Mouse (Mus musculus) CH12.LX (cell line): ENCODE data around the gene Iba57. TPM values are rescaled to one million over a fixed set of nuclear protein-coding genes. Genes with fewer than 3 reads are reported as not detected.
"Not testable (repeated sequence)": the region's sequence is repeated elsewhere in the genome, so short reads cannot be mapped to it uniquely, and the experiment has no call there.

ENCODE experiments used
- DNase-seq: peaks from one replicate; pipeline ENCODE4 v3.0.0-alpha.2; 2013; ENCODE audit errors: extremely low read depth
- H3K27ac ChIP-seq: 2 replicates; pipeline ENCODE4 v1.5.1; 2012; ENCODE audit warnings: low read depth, mild to moderate bottlenecking, control low read depth, moderate library complexity; ENCODE audit not compliant: insufficient read depth
- H3K27me3 ChIP-seq: replicated peaks from 2 replicates; pipeline ENCODE3; 2012; ENCODE audit warnings: inconsistent platforms
- H3K36me3 ChIP-seq, 2 experiments: replicated peaks in 1 of 2; 2 replicates each; pipeline versions ENCODE3 to v1.6.1; 2012; ENCODE audit warnings: inconsistent platforms in 1 of 2, low read length in 1 of 2, mild to moderate bottlenecking in 1 of 2, mixed read lengths in 1 of 2, moderate library complexity in 1 of 2; ENCODE audit not compliant: control insufficient read depth in 1 of 2, insufficient read depth in 1 of 2
- H3K4me1 ChIP-seq, 2 experiments: 2 replicates each; pipeline ENCODE4 v1.6.1; 2012; ENCODE audit warnings: inconsistent platforms in 1 of 2, moderate library complexity in 1 of 2; ENCODE audit not compliant: insufficient read depth in 2 of 2, control insufficient read depth in 1 of 2
- H3K4me2 ChIP-seq: 2 replicates; pipeline ENCODE4 v1.6.1; 2012; ENCODE audit warnings: low read depth, mild to moderate bottlenecking, control low read depth; ENCODE audit not compliant: poor library complexity, insufficient read depth, severe bottlenecking
- H3K4me3 ChIP-seq, 3 experiments: fragments of 150-350 bp in 1 of 3; sonication (generic) in 1 of 3; replicated peaks in 1 of 3; 2 replicates each; pipeline versions ENCODE3 to v1.5.1; 2011 to 2012; ENCODE audit warnings: low read depth in 2 of 3, low read length in 2 of 3, mild to moderate bottlenecking in 2 of 3, moderate library complexity in 2 of 3, control low read depth in 1 of 3, improper control_type of control experiment in 1 of 3, inconsistent platforms in 1 of 3, mixed read lengths in 1 of 3; ENCODE audit not compliant: poor library complexity in 1 of 3
- H3K79me2 ChIP-seq: replicated peaks from 2 replicates; pipeline ENCODE4 v1.6.1; 2012; ENCODE audit warnings: mild to moderate bottlenecking, moderate library complexity; ENCODE audit not compliant: control insufficient read depth, poor library complexity, insufficient read depth, severe bottlenecking; ENCODE audit errors: extremely low read depth
- H3K9ac ChIP-seq: 2 replicates; pipeline ENCODE4 v1.6.1; 2012; ENCODE audit warnings: low read depth, mild to moderate bottlenecking, control low read depth, moderate library complexity; ENCODE audit not compliant: insufficient read depth
- H3K9me3 ChIP-seq: replicated peaks from 2 replicates; pipeline ENCODE3; 2012; ENCODE audit warnings: low read length, inconsistent platforms, mixed read lengths
- BHLHE40 ChIP-seq: IDR thresholded peaks from 2 replicates; pipeline ENCODE4 v1.6.1; 2011; ENCODE audit warnings: mild to moderate bottlenecking, low read depth, low read length, improper control_type of control experiment
- CHD1 ChIP-seq: IDR thresholded peaks from 2 replicates; pipeline ENCODE4 v1.6.1; 2012; ENCODE audit warnings: low read depth, low read length, improper control_type of control experiment, inconsistent platforms
- CHD2 ChIP-seq: IDR thresholded peaks from 2 replicates; pipeline ENCODE4 v1.6.1; 2011; ENCODE audit warnings: low read length, improper control_type of control experiment
- ELF1 ChIP-seq: IDR thresholded peaks from 2 replicates; pipeline ENCODE4 v1.6.1; 2014; ENCODE audit warnings: low read depth, mild to moderate bottlenecking, inconsistent platforms, low read length, improper control_type of control experiment
- ETS1 ChIP-seq: conservative IDR thresholded peaks from 2 replicates; pipeline ENCODE4 v1.6.1; 2012; ENCODE audit warnings: low read depth, mild to moderate bottlenecking, inconsistent platforms, low read length, improper control_type of control experiment, moderate library complexity
- GABPA ChIP-seq: IDR thresholded peaks from 2 replicates; pipeline ENCODE4 v1.6.1; 2012; ENCODE audit warnings: low read depth, low read length, improper control_type of control experiment, inconsistent platforms; ENCODE audit not compliant: insufficient replicate concordance
- KAT2A ChIP-seq: IDR thresholded peaks from 2 replicates; pipeline ENCODE4 v1.6.1; 2012; ENCODE audit warnings: low read length, improper control_type of control experiment, inconsistent platforms; ENCODE audit not compliant: insufficient replicate concordance
- MAZ ChIP-seq: IDR thresholded peaks from 2 replicates; pipeline ENCODE4 v1.6.1; 2012; ENCODE audit warnings: low read depth, mild to moderate bottlenecking, inconsistent platforms, low read length, improper control_type of control experiment, moderate library complexity
- MEF2A ChIP-seq: IDR thresholded peaks from 2 replicates; pipeline ENCODE4 v1.6.1; 2014; ENCODE audit warnings: low read depth, mild to moderate bottlenecking, inconsistent platforms, low read length, improper control_type of control experiment, borderline replicate concordance
- POLR2A ChIP-seq: IDR thresholded peaks from 2 replicates; pipeline ENCODE4 v1.6.1; 2011; ENCODE audit warnings: low read depth, mild to moderate bottlenecking, improper control_type of control experiment, low read length
- POLR2AphosphoS2 ChIP-seq: IDR thresholded peaks from 2 replicates; pipeline ENCODE4 v1.6.1; 2011; ENCODE audit warnings: low read depth, low read length, improper control_type of control experiment
- RAD21 ChIP-seq: IDR thresholded peaks from 2 replicates; pipeline ENCODE4 v1.6.1; 2011; ENCODE audit warnings: low read depth, mild to moderate bottlenecking, low read length, improper control_type of control experiment, moderate library complexity
- SIN3A ChIP-seq: IDR thresholded peaks from 2 replicates; pipeline ENCODE4 v1.6.1; 2012; ENCODE audit warnings: low read length, improper control_type of control experiment, inconsistent platforms
- SMC3 ChIP-seq: IDR thresholded peaks from 2 replicates; pipeline ENCODE4 v1.6.1; 2011; ENCODE audit warnings: low read depth, low read length, improper control_type of control experiment
- USF1 ChIP-seq: IDR thresholded peaks from 2 replicates; pipeline ENCODE4 v1.6.1; 2014; ENCODE audit warnings: low read depth, mild to moderate bottlenecking, inconsistent platforms, low read length, improper control_type of control experiment
- USF2 ChIP-seq: conservative IDR thresholded peaks from 2 replicates; pipeline ENCODE4 v1.6.1; 2011; ENCODE audit warnings: low read depth, low read length, improper control_type of control experiment
- ZKSCAN1 ChIP-seq: IDR thresholded peaks from 2 replicates; pipeline ENCODE4 v1.6.1; 2012; ENCODE audit warnings: low read depth, inconsistent platforms, low read length, improper control_type of control experiment, borderline replicate concordance
- dilution Hi-C: fragments of 300-500 bp; cut with MboI; formaldehyde crosslinking; loops from 2 replicates; pipeline ENCODE4 v1.14.3; 2020; ENCODE audit warnings: low sequenced_read_pairs; ENCODE audit not compliant: extremely low pct_unique_long_range_greater_than_20kb, extremely low pct_ligation_motif_present
- in situ Hi-C: fragments of 300-500 bp; cut with MboI; formaldehyde crosslinking; loops from 3 replicates; pipeline ENCODE4 v1.14.3; 2019; ENCODE audit warnings: low sequenced_read_pairs, low pct_ligation_motif_present, low pct_unique_long_range_greater_than_20kb, mixed read lengths
- polyA plus RNA-seq: library from polyadenylated mRNA; unstranded; fragments of >175 nt; gene quantifications from 2 replicates; pipeline ENCODE4 v1.2.1, GENCODE M21; 2012; ENCODE audit warnings: low read depth; ENCODE audit not compliant: insufficient read length
- total RNA-seq, 2 experiments: library from RNA; depleted of rRNA; stranded (reverse); fragments of 300-350 nt in 1 of 2; fragments of >200 nt in 1 of 2; gene quantifications; 2 replicates each; pipeline ENCODE4 v1.2.3; 2012 to 2014

Gene Iba57
- total and polyA plus RNA-seq, 3 experiments, result 4.0 to 7.5 (median 4.6) TPM

GRCm38 (mm10) chr11:59212892-59213494, 49.5 kb upstream of the Iba57 start:
- Histone ChIP-seq H3K9ac (no peak overlapping the region), H3K4me1 (peaks cover 5 to 62% of the 10 kb centered on the region in 2 experiments; a peak in 2 of 4 replicates), H3K4me2 (no peak overlapping the region)
- in situ Hi-C loops, result no loop called here
- TF ChIP-seq SIN3A (no peak), CHD2 (0 out of 2 replicates have a peak, but pooled peaks have one; percentile 10)
- TF ChIP-seq, all 38 proteins: peak for 1
- no peak overlapping the region for H3K27ac ChIP-seq
- H3K36me3 ChIP-seq, result peaks cover 57 to 83% of the 10 kb centered on the region in 2 experiments
- dilution Hi-C loops, result no loop called here
- DNase-seq, result no peak
- peaks cover 56% of the 10 kb centered on the region for H3K79me2 ChIP-seq
- H3K9me3 ChIP-seq, result no peaks in the 10 kb centered on the region
- no peaks in the 10 kb centered on the region for H3K27me3 ChIP-seq
- H3K4me3 ChIP-seq, result no peak overlapping the region

- H3K9ac ChIP-seq, H3K4me3 ChIP-seq, H3K27ac ChIP-seq, H3K27me3 ChIP-seq, H3K9me3 ChIP-seq, dilution Hi-C loops, H3K4me2 ChIP-seq, in situ Hi-C loops: not testable (repeated sequence)
- peak; percentile 40 for DNase-seq
- Histone ChIP-seq H3K4me1 (peaks cover 5 to 65% of the 10 kb centered on the region in 2 experiments; a peak in 2 of 4 replicates), H3K36me3 (peaks cover 52 to 79% of the 10 kb centered on the region in 2 experiments), H3K79me2 (peaks cover 50% of the 10 kb centered on the region)
Observed at GRCm38 (mm10) chr11:59212320-59212719, 48.8 kb upstream of the Iba57 start.

GRCm38 (mm10) chr11:59211561-59211960, 48.0 kb upstream of the Iba57 start:
- dilution Hi-C loops, H3K4me3 ChIP-seq, H3K27ac ChIP-seq, H3K9ac ChIP-seq, H3K4me2 ChIP-seq, in situ Hi-C loops, H3K9me3 ChIP-seq, DNase-seq, H3K27me3 ChIP-seq: not testable (repeated sequence)
- Histone ChIP-seq H3K4me1 (peaks cover 5 to 58% of the 10 kb centered on the region in 2 experiments; a peak in 2 of 4 replicates), H3K36me3 (peaks cover 53 to 79% of the 10 kb centered on the region in 2 experiments), H3K79me2 (peaks cover 42% of the 10 kb centered on the region)

- H3K9me3 ChIP-seq, result no peaks in the 10 kb centered on the region
- H3K27ac ChIP-seq, result no peak overlapping the region
- H3K36me3 ChIP-seq, result peaks cover 63 to 79% of the 10 kb centered on the region in 2 experiments
- dilution Hi-C loops (no loop called here), in situ Hi-C loops (no loop called here)
- H3K4me1 ChIP-seq, result peaks cover 5 to 56% of the 10 kb centered on the region in 2 experiments; a peak in 2 of 4 replicates
- H3K79me2 ChIP-seq, result peaks cover 28% of the 10 kb centered on the region
- no peak overlapping the region for H3K4me2 ChIP-seq
- H3K27me3 ChIP-seq, result no peaks in the 10 kb centered on the region
- no peak overlapping the region for H3K9ac ChIP-seq
- no peak for DNase-seq
- no peak for TF ChIP-seq POLR2AphosphoS2
- TF ChIP-seq RAD21, result no peak
- TF ChIP-seq USF1, result no peak
- no peak for TF ChIP-seq KAT2A
- TF ChIP-seq ZKSCAN1, result no peak
- no peak; the same call in 1 of the 2 replicates for TF ChIP-seq POLR2A
- no peak for TF ChIP-seq CHD1
- no peak for TF ChIP-seq BHLHE40
- TF ChIP-seq MEF2A, result no peak
- TF ChIP-seq GABPA, result no peak
- TF ChIP-seq MAZ, result no peak
- no peak for TF ChIP-seq SIN3A
- no peak for TF ChIP-seq ETS1
- TF ChIP-seq ELF1, result no peak
- TF ChIP-seq SMC3, result no peak
- TF ChIP-seq USF2, result no peak
- H3K4me3 ChIP-seq, result no peak overlapping the region
Observed at GRCm38 (mm10) chr11:59210020-59210419, 46.5 kb upstream of the Iba57 start.
